Mouse (Mus musculus) G1E (cell line): Measurements from ENCODE around the gene Cyp2a22. TPM values are rescaled to one million over a fixed set of nuclear protein-coding genes. Genes with fewer than 3 reads are reported as not detected.

Experiments used
- polyA plus RNA-seq: library from polyadenylated mRNA; stranded (reverse); fragments of >175 nt; gene quantifications from 2 replicates; pipeline ENCODE4 v1.2.3, GENCODE M21; 2012
- total RNA-seq, 2 experiments: library from RNA; stranded (forward) in 1 of 2; stranded (reverse) in 1 of 2; fragments of 200-1000 nt in 1 of 2; fragments of >200 nt in 1 of 2; fragmentation: Nextera tagmentation in 1 of 2; gene quantifications; 2 replicates each; pipeline ENCODE4 v1.2.3; 2014 to 2017

Gene Cyp2a22
- total and polyA plus RNA-seq, 3 experiments, result 0.11 TPM; not detected in 2

Other genes starting within 250 kb of the Cyp2a22 start
- gene Cyp2b19, start 182.2 kb downstream of the Cyp2a22 start, total RNA-seq (2014; fragmentation: Nextera tagmentation), result not detected in 2 replicates
- gene Cyp2b19, start 182.2 kb downstream of the Cyp2a22 start, total RNA-seq (2017), result 0.06 and 0.16 TPM in 2 replicates
- gene Cyp2b19, start 182.2 kb downstream of the Cyp2a22 start, polyA plus RNA-seq, result not detected in 2 replicates
- not detected in 2 replicates for gene Cyp2g1, start 130.5 kb downstream of the Cyp2a22 start, total RNA-seq (2014; fragmentation: Nextera tagmentation)
- not detected in 2 replicates for gene Cyp2g1, start 130.5 kb downstream of the Cyp2a22 start, total RNA-seq (2017)
- not detected in 2 replicates for gene Cyp2g1, start 130.5 kb downstream of the Cyp2a22 start, polyA plus RNA-seq
- not detected in 2 replicates for gene Cyp2a5, start 104.1 kb downstream of the Cyp2a22 start, total RNA-seq (2014; fragmentation: Nextera tagmentation)
- not detected in 2 replicates for gene Cyp2a5, start 104.1 kb downstream of the Cyp2a22 start, total RNA-seq (2017)
- gene Cyp2a5, start 104.1 kb downstream of the Cyp2a22 start, polyA plus RNA-seq, result not detected in 2 replicates
- not detected in 2 replicates for gene Cyp2a12, start 89.7 kb upstream of the Cyp2a22 start, total RNA-seq (2014; fragmentation: Nextera tagmentation)
- not detected in 2 replicates for gene Cyp2a12, start 89.7 kb upstream of the Cyp2a22 start, total RNA-seq (2017)
- not detected in 2 replicates for gene Cyp2a12, start 89.7 kb upstream of the Cyp2a22 start, polyA plus RNA-seq
- not detected in 2 replicates for gene Cyp2f2, start 180.5 kb upstream of the Cyp2a22 start, total RNA-seq (2014; fragmentation: Nextera tagmentation)
- not detected in 2 replicates for gene Cyp2f2, start 180.5 kb upstream of the Cyp2a22 start, total RNA-seq (2017)
- not detected in 2 replicates for gene Cyp2f2, start 180.5 kb upstream of the Cyp2a22 start, polyA plus RNA-seq
- not detected in 2 replicates for gene Cyp2t4, start 214.3 kb upstream of the Cyp2a22 start, total RNA-seq (2014; fragmentation: Nextera tagmentation)
- 0.06 TPM in 1 of 2 replicates, not detected in the other for gene Cyp2t4, start 214.3 kb upstream of the Cyp2a22 start, total RNA-seq (2017)
- not detected in 2 replicates for gene Cyp2t4, start 214.3 kb upstream of the Cyp2a22 start, polyA plus RNA-seq
- 16.9 and 22.0 TPM in 2 replicates for gene Egln2, start 227.4 kb upstream of the Cyp2a22 start, total RNA-seq (2014; fragmentation: Nextera tagmentation)
- 42.6 and 46.4 TPM in 2 replicates for gene Egln2, start 227.4 kb upstream of the Cyp2a22 start, total RNA-seq (2017)
- gene Egln2, start 227.4 kb upstream of the Cyp2a22 start, polyA plus RNA-seq, result 74.6 and 101 TPM in 2 replicates
- 36.5 and 37.4 TPM in 2 replicates for gene Rab4b, start 239.5 kb upstream of the Cyp2a22 start, total RNA-seq (2014; fragmentation: Nextera tagmentation)
- gene Rab4b, start 239.5 kb upstream of the Cyp2a22 start, total RNA-seq (2017), result 14.6 and 15.2 TPM in 2 replicates
- 182 and 204 TPM in 2 replicates for gene Rab4b, start 239.5 kb upstream of the Cyp2a22 start, polyA plus RNA-seq
- 0.83 TPM in 1 of 2 replicates, not detected in the other for gene Gm21983, start 241.7 kb upstream of the Cyp2a22 start, total RNA-seq (2014; fragmentation: Nextera tagmentation)
- gene Gm21983, start 241.7 kb upstream of the Cyp2a22 start, total RNA-seq (2017), result not detected in 2 replicates
- gene Gm21983, start 241.7 kb upstream of the Cyp2a22 start, polyA plus RNA-seq, result 0.04 TPM in 1 of 2 replicates, not detected in the other
- gene Mia, start 241.8 kb upstream of the Cyp2a22 start, total RNA-seq (2014; fragmentation: Nextera tagmentation), result 0.87 and 4.6 TPM in 2 replicates
- 0.82 and 1.4 TPM in 2 replicates for gene Mia, start 241.8 kb upstream of the Cyp2a22 start, total RNA-seq (2017)
- gene Mia, start 241.8 kb upstream of the Cyp2a22 start, polyA plus RNA-seq, result 0.24 TPM in 1 of 2 replicates, not detected in the other